Mouse (Mus musculus) intestine, embryonic 15.5 days (tissue): ENCODE results near the gene Nle1. TPM values are rescaled to one million over a fixed set of nuclear protein-coding genes. Genes with fewer than 3 reads are reported as not detected.
A peak's percentile ranks its signal among the peaks of the same experiment; 100 is the strongest.
"Not testable (repeated sequence)": the region's sequence is repeated elsewhere in the genome, so short reads cannot be mapped to it uniquely, and the experiment has no call there.

Source experiments
- ATAC-seq: fragments of 200-750 bp; cut with Nextera tagmentation; 2 replicates; pipeline ENCODE4 v1.8.0; 2017; ENCODE audit warnings: moderate TSS enrichment, moderate library complexity
- H3K27ac ChIP-seq: fragments of 300-500 bp; sonication (generic); 2 replicates; pipeline ENCODE4 v1.5.1; 2015; ENCODE audit warnings: mild to moderate bottlenecking, inconsistent platforms
- H3K27me3 ChIP-seq: fragments of 300-500 bp; sonication (generic); replicated peaks from 2 replicates; pipeline ENCODE4 v1.6.1; 2015; ENCODE audit warnings: inconsistent platforms
- H3K36me3 ChIP-seq: fragments of 300-500 bp; sonication (generic); 2 replicates; pipeline ENCODE4 v1.6.1; 2015; ENCODE audit warnings: inconsistent platforms
- H3K4me1 ChIP-seq: fragments of 300-500 bp; sonication (generic); replicated peaks from 2 replicates; pipeline ENCODE4 v1.6.1; 2015; ENCODE audit warnings: inconsistent platforms
- H3K4me2 ChIP-seq: fragments of 300-500 bp; sonication (generic); replicated peaks from 2 replicates; pipeline ENCODE4 v1.6.1; 2015; ENCODE audit warnings: mild to moderate bottlenecking, inconsistent platforms
- H3K4me3 ChIP-seq: fragments of 300-500 bp; sonication (generic); replicated peaks from 2 replicates; pipeline ENCODE4 v1.5.1; 2015; ENCODE audit warnings: inconsistent platforms
- H3K9ac ChIP-seq: fragments of 300-500 bp; sonication (generic); 2 replicates; pipeline ENCODE4 v1.6.1; 2015; ENCODE audit warnings: inconsistent platforms
- H3K9me3 ChIP-seq: fragments of 300-500 bp; sonication (generic); 2 replicates; pipeline ENCODE4 v1.6.1; 2016; ENCODE audit warnings: inconsistent platforms
- WGBS: fragments of 180-500 bp; shearing (Covaris S2); methylation state at CpG from one replicate; pipeline ENCODE4 v1.1.7; 2015; 5-methylcytosine and 5-hydroxymethylcytosine counted together
- polyA plus RNA-seq: library from polyadenylated mRNA; unstranded; fragments of >200 nt; fragmentation: Nextera tagmentation; extraction: Ambion mirVana; gene quantifications from 2 replicates; pipeline ENCODE4 v1.2.1, GENCODE M21; 2015

Gene Nle1
- polyA plus RNA-seq, 1 experiment from 2014 or later = 29.9 TPM

- Histone ChIP-seq H3K4me3 (peak overlapping the region; percentile 46), H3K27ac (no peak overlapping the region), H3K4me2 (peak overlapping the region; percentile 94), H3K9me3 (no peaks in the 10 kb centered on the region), H3K27me3 (peaks cover 54% of the 10 kb centered on the region), H3K36me3 (no peaks in the 10 kb centered on the region), H3K9ac (peak overlapping the region; percentile 20; the same call in 1 of the 2 replicates), H3K4me1 (peaks cover 7% of the 10 kb centered on the region; the same call in 1 of the 2 replicates)
- ATAC-seq = no peak
- WGBS = 1% methylated on average over 29 of the region's 29 CpGs
These were observed 25.0 kb upstream of the Nle1 start for GRCm38 (mm10) chr11:82933186-82933585.

GRCm38 (mm10) chr11:82931671-82932450, 23.6 kb upstream of the Nle1 start:
- WGBS = under 1% methylated on average over 93 of the region's 119 CpGs
- H3K36me3 ChIP-seq, H3K9me3 ChIP-seq, H3K4me1 ChIP-seq, ATAC-seq, H3K27ac ChIP-seq: not testable (repeated sequence)
- Histone ChIP-seq H3K4me2 (peak overlapping the region; percentile 94), H3K4me3 (peak overlapping the region; percentile 46), H3K9ac (peak overlapping the region; percentile 44; the same call in 1 of the 2 replicates), H3K27me3 (peaks cover 53% of the 10 kb centered on the region)

- H3K27ac ChIP-seq, H3K4me1 ChIP-seq, H3K9me3 ChIP-seq, ATAC-seq, H3K36me3 ChIP-seq: not testable (repeated sequence)
- Histone ChIP-seq H3K27me3 (peaks cover 52% of the 10 kb centered on the region), H3K4me3 (peak overlapping the region; percentile 46), H3K4me2 (peak overlapping the region; percentile 94), H3K9ac (peak overlapping the region; percentile 44; the same call in 1 of the 2 replicates)
- WGBS = under 1% methylated on average over 61 of the region's 63 CpGs
These were observed 22.9 kb upstream of the Nle1 start for GRCm38 (mm10) chr11:82931161-82931560.

GRCm38 (mm10) chr11:82930391-82930955, 22.3 kb upstream of the Nle1 start:
- peak overlapping the region; percentile 46 for H3K4me3 ChIP-seq
- 1% methylated on average over 77 of the region's 85 CpGs for WGBS
- not testable (repeated sequence) for H3K36me3 ChIP-seq, ATAC-seq, H3K4me1 ChIP-seq, H3K9ac ChIP-seq, H3K27ac ChIP-seq, H3K9me3 ChIP-seq
- H3K4me2 ChIP-seq = peak overlapping the region; percentile 94
- H3K27me3 ChIP-seq = peaks cover 47% of the 10 kb centered on the region

GRCm38 (mm10) chr11:82929633-82929950, 21.4 kb upstream of the Nle1 start:
- Histone ChIP-seq H3K36me3 (no peaks in the 10 kb centered on the region), H3K4me1 (peaks cover 7% of the 10 kb centered on the region; the same call in 1 of the 2 replicates), H3K27ac (no peak overlapping the region), H3K4me2 (no peak overlapping the region), H3K9me3 (no peaks in the 10 kb centered on the region), H3K4me3 (no peak overlapping the region), H3K27me3 (peaks cover 51% of the 10 kb centered on the region), H3K9ac (no peak overlapping the region)
- ATAC-seq = no peak
- WGBS = 49% methylated on average over 3 of the region's 3 CpGs

- H3K4me2 ChIP-seq = no peak overlapping the region
- no peak overlapping the region for H3K9ac ChIP-seq
- 28% methylated on average over 20 of the region's 20 CpGs for WGBS
- no peak for ATAC-seq
- H3K4me1 ChIP-seq = peaks cover 7% of the 10 kb centered on the region; the same call in 1 of the 2 replicates
- H3K4me3 ChIP-seq = no peak overlapping the region
- peaks cover 46% of the 10 kb centered on the region for H3K27me3 ChIP-seq
- H3K9me3 ChIP-seq = no peaks in the 10 kb centered on the region
- H3K36me3 ChIP-seq = no peaks in the 10 kb centered on the region
- no peak overlapping the region for H3K27ac ChIP-seq
These were observed 20.9 kb upstream of the Nle1 start for GRCm38 (mm10) chr11:82928897-82929632.

GRCm38 (mm10) chr11:82923910-82924309, 15.7 kb upstream of the Nle1 start:
- WGBS = 71% methylated on average over 6 of the region's 6 CpGs
- not testable (repeated sequence) for H3K4me1 ChIP-seq, H3K36me3 ChIP-seq, ATAC-seq, H3K9ac ChIP-seq, H3K4me3 ChIP-seq, H3K9me3 ChIP-seq, H3K27ac ChIP-seq, H3K4me2 ChIP-seq
- H3K27me3 ChIP-seq = peaks cover 32% of the 10 kb centered on the region

- WGBS = 70% methylated on average over 4 of the region's 4 CpGs
- no peak overlapping the region for H3K4me3 ChIP-seq
- H3K27ac ChIP-seq = no peak overlapping the region
- no peak overlapping the region for H3K9ac ChIP-seq
- no peak overlapping the region for H3K4me2 ChIP-seq
- no peaks in the 10 kb centered on the region for H3K36me3 ChIP-seq
- H3K4me1 ChIP-seq = no peaks in the 10 kb centered on the region
- peaks cover 18% of the 10 kb centered on the region for H3K27me3 ChIP-seq
- no peaks in the 10 kb centered on the region for H3K9me3 ChIP-seq
- no peak for ATAC-seq
These were observed 13.5 kb upstream of the Nle1 start for GRCm38 (mm10) chr11:82921691-82922090.

- Histone ChIP-seq H3K4me2 (no peak overlapping the region), H3K4me3 (no peak overlapping the region), H3K27ac (no peak overlapping the region), H3K36me3 (no peaks in the 10 kb centered on the region), H3K27me3 (peaks cover 13% of the 10 kb centered on the region), H3K4me1 (no peaks in the 10 kb centered on the region), H3K9ac (no peak overlapping the region), H3K9me3 (no peaks in the 10 kb centered on the region)
- ATAC-seq = no peak
- WGBS = 49% methylated on average over 10 of the region's 10 CpGs
These were observed 12.6 kb upstream of the Nle1 start for GRCm38 (mm10) chr11:82920768-82921167.

- H3K4me1 ChIP-seq = 0 out of 2 replicates have a peak, but pooled peaks cover 4% of the 10 kb centered on the region
- no peak overlapping the region for H3K9ac ChIP-seq
- H3K4me3 ChIP-seq = no peak overlapping the region
- ATAC-seq = peak; percentile 41; the same call in 1 of the 2 replicates
- no peaks in the 10 kb centered on the region for H3K9me3 ChIP-seq
- no peaks in the 10 kb centered on the region for H3K36me3 ChIP-seq
- peaks cover 5% of the 10 kb centered on the region for H3K27me3 ChIP-seq
- no peak overlapping the region for H3K27ac ChIP-seq
- 9% methylated on average over 16 of the region's 16 CpGs for WGBS
- H3K4me2 ChIP-seq = peak overlapping the region; percentile 46
These were observed 6.6 kb upstream of the Nle1 start for GRCm38 (mm10) chr11:82914711-82915352.

- ATAC-seq = no peak
- H3K4me3 ChIP-seq = no peak overlapping the region
- no peak overlapping the region for H3K27ac ChIP-seq
- H3K4me1 ChIP-seq = peaks cover 9% of the 10 kb centered on the region
- no peak overlapping the region for H3K9ac ChIP-seq
- no peaks in the 10 kb centered on the region for H3K36me3 ChIP-seq
- no peak overlapping the region for H3K4me2 ChIP-seq
- no peaks in the 10 kb centered on the region for H3K9me3 ChIP-seq
- 78% methylated on average over 11 of the region's 11 CpGs for WGBS
- no peaks in the 10 kb centered on the region; the same call in 1 of the 2 replicates for H3K27me3 ChIP-seq
These were observed 2.6 kb upstream of the Nle1 start for GRCm38 (mm10) chr11:82910679-82911389.
